Mouse (Mus musculus) sigmoid colon, adult 10 weeks (tissue): ENCODE results near the gene 4933427I04Rik. TPM values are rescaled to one million over a fixed set of nuclear protein-coding genes. Genes with fewer than 3 reads are reported as not detected.

ENCODE experiments used
- polyA plus RNA-seq: library from polyadenylated mRNA; stranded (reverse); fragments of 350-450 nt; fragmentation: Illumina TruSeq; extraction: RNeasy Lipid Tissue Mini Kit (QIAGEN cat#74804); gene quantifications from one replicate; pipeline ENCODE4 v1.2.3, GENCODE M21; 2014; ENCODE audit warnings: low read depth, low replicate concordance

The 4933427I04Rik gene
- not detected for polyA plus RNA-seq

GRCm38 (mm10) chr4:123859379-123859778 is at the start of gene 4933427I04Rik:
Gene 4933427I04Rik (plus strand): TSS chr4:123859679.

GRCm38 (mm10) chr4:123904333-123905125 is 45.0 kb downstream of the 4933427I04Rik start, which contains the start of gene Mycbp:
Gene Mycbp (plus strand): TSS chr4:123904832.

Other genes starting within 250 kb of the 4933427I04Rik start
- 236 TPM for gene Macf1, start 175.3 kb upstream of the 4933427I04Rik start, polyA plus RNA-seq
- gene Ndufs5, start 141.5 kb upstream of the 4933427I04Rik start, polyA plus RNA-seq: 15.8 TPM
- gene Akirin1, start 109.3 kb upstream of the 4933427I04Rik start, polyA plus RNA-seq: 124 TPM
- 196 TPM for gene Rhbdl2, start 71.8 kb upstream of the 4933427I04Rik start, polyA plus RNA-seq
- 66.2 TPM for gene Mycbp, start 45.2 kb downstream of the 4933427I04Rik start, polyA plus RNA-seq
- 247 TPM for gene Rragc, start 57.8 kb downstream of the 4933427I04Rik start, polyA plus RNA-seq
- not detected for gene 4930535I16Rik, start 58.3 kb downstream of the 4933427I04Rik start, polyA plus RNA-seq